In genomic region chr5:118483532-118483931, GRCm38 (mm10) we compare ENCODE assay signal across 9 mouse cellular contexts.
DNase-seq lines count a peak whose midpoint lies in the region; ATAC-seq lines count a peak whose summit lies in the region.
"Had no signal": no experiment of that assay in that cellular context is flagged by ENCODE, and none has a peak within 500 bp of the region (broad histone marks: within the 10 kb centered on the region; RNA-seq: fewer than 3 reads in every experiment).

No protein-coding gene starts in this region.

- DNase-seq in hindbrain, embryonic 10.5 days (ENCODE audit: low spot score): no peak
- DNase-seq in ZHBTc4 (ENCODE audit: low read depth, low spot score): peak; percentile 88
- no peak for DNase-seq in cerebellum, adult 9-11 months
- DNase-seq in adrenal gland, postnatal 14 days: no peak
- DNase-seq in lung, postnatal 14 days: no peak

- H3K4me1 ChIP-seq in hindbrain, embryonic 10.5 days (replicated peaks): peaks cover 25% of the 10 kb centered on the region
- H3K4me1 ChIP-seq in hindbrain, embryonic 12.5 days: peaks cover 13% of the 10 kb centered on the region
- H3K4me1 ChIP-seq in heart, embryonic 14.5 days (ENCODE audit: control insufficient read depth in 2 of 2, insufficient read depth in 2 of 2, low read length in 2 of 2): peaks cover 11 to 14% of the 10 kb centered on the region in 2 experiments
- H3K4me1 ChIP-seq in megakaryocyte, embryonic 14.5 days: peaks cover 87% of the 10 kb centered on the region

- ATAC-seq in hindbrain, embryonic 12.5 days (ENCODE audit: low FRiP score): no peak
- no peak for ATAC-seq in heart, embryonic 14.5 days (ENCODE audit: insufficient number of reproducible peaks, insufficient read depth, low FRiP score, low read depth)
- ATAC-seq: hindbrain, postnatal 0 days had no signal

- peak overlapping the region; percentile 73 for H3K27ac ChIP-seq in hindbrain, embryonic 10.5 days
- H3K27ac ChIP-seq in hindbrain, embryonic 12.5 days: no peak overlapping the region
- no peak overlapping the region for H3K27ac ChIP-seq in heart, embryonic 14.5 days (replicated peaks in 1 of 2; ENCODE audit: control insufficient read depth in 1 of 2, insufficient read depth in 1 of 2, low read depth in 2 of 2, low read length in 2 of 2)
- H3K27ac ChIP-seq: hindbrain, postnatal 0 days had no signal

- H3K9ac ChIP-seq in hindbrain, embryonic 12.5 days: no peak overlapping the region
- H3K9ac ChIP-seq in heart, embryonic 14.5 days (ENCODE audit: low read length): no peak overlapping the region

- no peak overlapping the region for H3K4me2 ChIP-seq in hindbrain, embryonic 12.5 days (replicated peaks)
- peak overlapping the region; percentile 43 for H3K4me2 ChIP-seq in heart, embryonic 14.5 days (ENCODE audit: low read length)

- no peaks in the 10 kb centered on the region for H3K9me3 ChIP-seq in hindbrain, embryonic 10.5 days
- no peaks in the 10 kb centered on the region for H3K9me3 ChIP-seq in hindbrain, embryonic 12.5 days (replicated peaks)
- no peaks in the 10 kb centered on the region for H3K9me3 ChIP-seq in heart, embryonic 14.5 days (ENCODE audit: control insufficient read depth, low read length)
- H3K9me3 ChIP-seq in megakaryocyte, embryonic 14.5 days: no peaks in the 10 kb centered on the region

- no peak overlapping the region for H3K4me3 ChIP-seq in hindbrain, embryonic 10.5 days
- no peak overlapping the region for H3K4me3 ChIP-seq in hindbrain, embryonic 12.5 days
- H3K4me3 ChIP-seq in heart, embryonic 14.5 days (ENCODE audit: control insufficient read depth in 1 of 2, insufficient read depth in 1 of 2, low read depth in 1 of 2, low read length in 2 of 2): no peak overlapping the region
- H3K4me3 ChIP-seq in megakaryocyte, embryonic 14.5 days (replicated peaks): peak overlapping the region; percentile 76

- no peaks in the 10 kb centered on the region for H3K36me3 ChIP-seq in hindbrain, embryonic 10.5 days
- H3K36me3 ChIP-seq in hindbrain, embryonic 12.5 days: no peaks in the 10 kb centered on the region
- no peaks in the 10 kb centered on the region for H3K36me3 ChIP-seq in heart, embryonic 14.5 days (ENCODE audit: control insufficient read depth, insufficient read depth, low read length)
- H3K36me3 ChIP-seq in megakaryocyte, embryonic 14.5 days (replicated peaks; ENCODE audit: low read length): no peaks in the 10 kb centered on the region

- H3K27me3 ChIP-seq in hindbrain, embryonic 10.5 days (ENCODE audit: insufficient read depth, poor library complexity, severe bottlenecking): no peaks in the 10 kb centered on the region
- no peaks in the 10 kb centered on the region for H3K27me3 ChIP-seq in hindbrain, embryonic 12.5 days
- no peaks in the 10 kb centered on the region for H3K27me3 ChIP-seq in heart, embryonic 14.5 days (ENCODE audit: control insufficient read depth, insufficient read depth, low read length)
- no peaks in the 10 kb centered on the region for H3K27me3 ChIP-seq in megakaryocyte, embryonic 14.5 days (replicated peaks)

- 11% methylated on average over 8 of the region's 8 CpGs for WGBS in hindbrain, embryonic 10.5 days
- WGBS in hindbrain, embryonic 12.5 days: 13% methylated on average over 8 of the region's 8 CpGs
- WGBS in heart, embryonic 14.5 days: 11% methylated on average over 8 of the region's 8 CpGs
